Mouse (Mus musculus) liver, adult 2 months (tissue): ENCODE measurements around the gene Gm20388.

Source experiments
- CTCF ChIP-seq: fragments of 200-500 bp; IDR thresholded peaks from 2 replicates; pipeline ENCODE4 v1.5.1; 2011; ENCODE audit warnings: low read depth, low read length, control low read depth
- POLR2A ChIP-seq: fragments of 200-500 bp; IDR thresholded peaks from 2 replicates; pipeline ENCODE4 v1.6.1; 2011; ENCODE audit warnings: low read length, control low read depth; ENCODE audit not compliant: insufficient read depth; ENCODE audit errors: extremely low read depth

- TF ChIP-seq POLR2A: no peak
- no peak for TF ChIP-seq CTCF
Observed at GRCm38 (mm10) chr8:121359131-121359981, 1448.7 kb downstream of the Gm20388 start.
